Mouse (Mus musculus) urinary bladder, postnatal 25 days (tissue): Measurements from ENCODE around the gene Dexi.

Experiments
- DNase-seq: peaks from one replicate; pipeline ENCODE4 v3.0.0; 2022; ENCODE audit warnings: low spot score

Dexi gene

DNA sequence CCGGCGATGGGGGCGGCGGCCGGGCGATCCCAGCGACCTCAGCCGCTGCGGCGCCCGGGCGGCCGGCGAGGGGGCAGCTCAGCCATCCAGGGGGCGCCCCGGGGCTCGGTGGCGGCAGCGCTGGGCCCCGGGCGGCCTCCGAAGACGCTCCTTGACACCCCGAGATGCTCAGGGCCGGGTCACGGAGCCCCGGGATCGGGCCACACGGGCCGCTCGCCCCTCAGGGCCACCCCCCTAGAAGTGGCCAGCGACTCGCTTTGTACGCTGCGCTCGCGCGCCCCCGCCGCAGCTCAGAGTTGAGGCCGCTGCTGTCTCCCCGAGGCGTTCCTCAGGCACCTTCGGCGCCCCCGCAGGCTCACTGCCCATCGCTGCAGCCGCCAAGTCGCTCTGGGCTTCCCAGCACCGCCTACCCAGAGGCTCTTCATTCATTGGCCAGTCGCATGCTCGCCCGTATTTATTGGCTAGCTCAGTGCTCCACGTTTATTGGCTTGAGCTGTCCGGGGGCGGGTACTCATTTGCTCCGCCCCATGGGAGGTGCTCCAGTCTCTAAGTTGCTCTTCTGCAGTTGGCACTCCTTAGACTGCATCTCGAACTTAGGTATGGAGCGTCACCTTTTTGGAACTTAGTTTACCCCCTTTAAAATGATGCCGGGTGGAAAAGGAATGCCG, at the start of gene Dexi:
TSS of gene Dexi (minus strand) at position 357 of the 668 bp plus-strand sequence.
- peak; percentile 81 for DNase-seq

DNA sequence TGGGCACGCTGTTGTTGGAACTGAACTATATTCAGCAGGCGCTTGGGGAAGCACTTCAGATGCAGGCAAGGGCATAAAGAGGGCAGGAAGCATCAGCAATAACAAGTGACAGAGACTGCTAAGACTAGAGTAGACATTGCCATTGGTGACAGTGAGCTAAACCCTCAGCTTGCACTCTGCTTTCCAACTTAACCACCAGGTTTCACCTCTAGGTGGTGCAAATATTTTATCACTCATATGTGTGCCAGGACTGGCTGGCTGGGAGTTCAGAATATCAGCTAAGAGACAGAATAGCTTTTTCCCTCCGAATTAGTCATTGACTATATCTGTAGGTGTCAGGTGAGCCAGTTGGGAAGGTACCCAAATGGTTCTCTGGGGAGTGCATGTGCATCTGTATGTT, 43.7 kb upstream of the Dexi start:
- DNase-seq: no peak

DNA sequence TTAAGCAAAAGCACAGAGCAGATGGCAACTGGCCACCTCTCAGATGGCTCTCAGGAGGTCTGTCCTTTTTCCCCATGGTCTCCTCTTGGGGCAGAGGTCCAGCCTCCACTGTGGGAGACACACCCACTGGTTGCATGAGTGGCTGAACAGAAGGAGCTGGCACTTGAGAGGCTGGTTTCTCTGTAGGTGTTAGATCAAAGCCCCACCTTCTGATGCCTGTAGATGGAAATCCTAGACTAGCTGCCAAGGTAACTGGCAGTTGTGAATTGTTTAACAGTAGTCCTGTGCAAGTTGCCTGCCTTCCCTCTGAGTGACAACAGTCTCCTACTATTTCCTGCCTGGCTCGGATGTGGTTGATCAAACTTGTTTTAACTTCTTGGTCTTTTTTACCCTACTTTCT, 42.3 kb upstream of the Dexi start:
- no peak for DNase-seq

DNA sequence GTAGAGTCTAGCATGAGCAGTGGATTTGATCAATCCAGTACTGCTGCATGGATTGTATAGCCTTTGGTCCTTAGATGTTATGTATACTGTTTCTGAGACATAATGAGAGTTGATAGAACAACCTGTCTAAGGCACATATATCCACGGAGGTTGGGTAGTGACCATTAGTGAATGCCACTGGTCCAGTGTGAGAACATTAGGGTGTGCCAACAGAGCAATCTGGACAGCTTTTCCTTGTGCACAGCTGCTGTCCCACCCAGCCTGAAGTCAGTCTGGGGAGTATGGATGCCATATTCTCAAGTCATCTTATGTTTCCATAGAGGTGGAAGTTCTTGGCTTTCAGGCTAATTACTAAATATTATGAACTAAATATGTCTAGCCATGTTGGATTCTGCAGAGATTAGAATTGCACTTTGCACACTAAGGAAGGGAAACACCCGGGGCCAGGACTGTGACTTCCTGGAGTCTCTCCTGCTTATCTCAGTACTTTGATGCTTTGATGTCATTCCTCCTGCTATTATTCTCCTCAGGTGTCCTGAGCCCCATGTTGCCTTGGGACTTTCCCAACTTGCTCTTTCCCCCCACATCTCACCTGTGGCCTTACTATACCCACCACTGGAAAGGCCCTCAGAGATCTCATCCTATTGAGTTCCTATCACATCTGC, 38.5 kb upstream of the Dexi start:
- no peak for DNase-seq

DNA sequence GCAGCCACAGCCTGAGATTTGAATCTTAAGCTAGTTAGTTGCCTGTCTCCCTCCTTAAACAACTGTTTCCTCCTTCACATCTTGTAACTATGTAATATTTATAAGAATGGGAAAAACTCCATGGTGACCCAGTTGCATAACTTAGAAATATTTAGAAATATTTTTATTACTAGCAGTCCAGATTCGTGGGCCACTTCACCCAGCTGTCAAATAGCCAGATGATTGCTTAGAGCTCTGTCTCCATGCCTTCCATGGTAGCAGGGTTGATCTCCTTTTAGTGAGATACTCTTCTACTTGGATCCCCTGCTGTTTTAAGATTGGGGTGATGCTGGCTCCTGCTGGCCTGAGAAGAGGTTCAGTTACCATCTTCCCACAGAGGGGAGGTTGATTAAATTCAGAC, 35.5 kb upstream of the Dexi start:
- no peak for DNase-seq

DNA sequence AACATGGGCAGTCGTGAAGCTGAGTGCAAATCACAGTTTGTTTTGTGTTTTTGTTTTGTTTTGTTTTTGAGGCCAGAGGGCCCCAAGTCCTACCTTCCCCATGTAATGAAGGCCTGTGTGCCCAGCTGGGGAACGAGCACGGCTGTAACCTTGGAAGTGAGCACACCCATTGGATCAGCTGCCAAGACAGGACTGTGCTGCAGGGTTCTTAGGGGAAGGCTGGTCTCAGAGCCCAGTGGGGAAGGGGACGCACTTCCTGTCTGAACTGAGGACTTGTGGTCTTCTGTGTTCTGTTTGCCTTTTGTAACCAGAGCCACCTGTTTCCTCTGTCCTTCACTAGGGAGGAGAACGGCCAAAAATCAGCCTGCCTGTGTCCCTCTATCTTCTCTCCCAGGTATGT, 34.7 kb upstream of the Dexi start:
- DNase-seq: no peak

DNA sequence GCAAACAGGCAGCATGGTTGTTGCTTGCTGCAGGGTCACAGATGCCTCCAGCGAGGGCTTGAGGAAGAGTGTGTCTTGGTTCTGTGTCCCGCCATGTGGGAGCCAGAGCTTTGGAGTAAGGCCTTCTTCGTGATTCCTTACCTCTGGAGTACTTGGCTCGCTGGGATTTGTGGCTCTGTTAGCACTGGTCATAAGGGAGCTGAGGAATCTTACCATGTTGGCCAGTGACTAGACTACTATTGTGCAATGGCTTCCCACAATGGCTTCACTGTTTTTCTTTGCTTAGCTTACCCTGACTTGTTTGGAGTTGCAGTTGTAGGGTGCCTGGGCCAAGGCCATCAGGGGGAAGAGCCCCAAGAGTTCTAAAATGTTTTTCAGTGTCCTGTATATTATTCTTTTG, 33.1 kb upstream of the Dexi start:
- no peak for DNase-seq

DNA sequence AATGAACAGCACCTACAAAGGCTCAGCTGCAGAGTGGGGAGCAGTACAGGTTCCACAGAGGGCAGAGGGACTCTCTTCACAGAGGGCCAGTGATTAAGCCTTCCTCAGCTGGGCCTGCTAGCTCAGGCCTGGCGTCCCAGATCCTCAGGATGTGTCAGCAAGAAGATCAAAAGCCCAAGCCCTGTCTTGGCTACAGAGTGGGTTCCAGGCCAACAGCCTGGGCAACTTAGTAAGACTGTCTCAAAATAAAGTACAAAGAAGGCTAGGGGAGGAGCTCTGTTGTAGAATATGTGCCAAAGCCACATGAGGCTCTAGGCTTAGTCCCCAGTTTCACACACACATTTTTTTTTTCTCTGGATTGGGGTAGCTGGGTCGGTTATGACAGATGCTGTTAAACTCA, 32.1 kb upstream of the Dexi start:
- no peak for DNase-seq

DNA sequence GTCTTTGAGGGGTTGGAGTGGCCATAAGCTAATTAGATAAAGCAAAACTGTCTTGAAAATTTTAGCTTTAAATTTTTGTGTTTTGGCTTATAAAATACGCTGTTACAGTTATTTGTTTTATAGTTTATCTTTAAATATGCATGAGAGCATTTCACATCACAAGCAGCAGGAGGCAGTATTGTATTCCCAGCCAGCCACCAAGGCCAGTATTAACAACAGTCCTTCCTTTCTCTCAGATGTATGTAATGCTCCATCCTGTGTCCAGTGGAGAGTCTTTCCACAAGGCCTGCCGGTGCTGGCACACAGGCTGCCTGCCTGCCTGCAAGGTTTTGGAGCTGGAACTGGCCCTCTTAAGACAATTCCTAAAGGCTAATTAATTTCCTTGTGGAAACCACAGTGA, 29.0 kb upstream of the Dexi start:
- no peak for DNase-seq

DNA sequence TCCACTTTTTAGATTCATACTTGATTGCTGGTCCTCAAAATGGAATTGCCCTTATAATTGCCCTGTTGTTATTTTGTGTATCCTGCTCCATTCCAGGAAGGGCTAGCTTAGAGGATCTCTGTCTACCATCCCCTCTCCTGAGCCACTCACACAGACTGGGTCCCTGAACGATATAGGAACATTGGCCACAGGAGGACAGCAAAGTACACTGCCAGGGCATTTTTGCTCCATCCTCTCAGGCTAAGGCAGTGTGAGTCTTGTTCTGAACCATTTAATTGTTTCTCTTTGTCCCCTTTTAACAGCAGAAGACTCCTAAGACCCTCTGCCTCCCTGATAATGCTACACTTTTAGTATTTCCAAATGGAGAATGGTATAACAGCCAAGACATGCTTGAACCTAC, 27.9 kb upstream of the Dexi start:
- DNase-seq: peak; percentile 48

DNA sequence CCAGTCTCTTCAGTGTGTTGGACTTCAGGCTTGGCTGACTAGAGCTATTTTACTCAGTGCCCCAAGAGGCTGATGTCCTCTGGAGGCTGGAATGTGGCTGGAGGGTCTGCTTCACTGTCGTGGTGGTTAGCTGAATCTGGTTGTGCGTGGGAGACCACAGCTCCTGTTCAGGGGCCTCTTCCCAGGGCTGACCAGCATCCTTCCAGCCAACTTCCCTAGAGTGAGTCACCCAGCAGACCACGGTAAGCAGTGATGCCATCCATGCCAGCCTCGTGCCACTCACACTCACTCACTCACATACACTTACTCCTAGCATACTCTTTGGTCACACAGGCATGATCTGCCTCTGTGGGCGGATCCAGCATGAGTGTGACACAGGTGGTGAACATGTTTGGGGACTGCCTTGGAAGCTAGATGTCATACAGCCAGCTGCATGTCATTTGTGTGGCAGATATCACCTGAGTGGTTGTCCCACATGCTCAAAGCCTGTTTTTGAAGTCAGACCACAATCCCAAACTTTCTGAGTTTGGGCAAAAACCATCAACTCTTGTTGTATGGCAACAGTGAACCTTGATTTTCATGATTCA, 27.0 kb upstream of the Dexi start:
- DNase-seq: no peak

DNA sequence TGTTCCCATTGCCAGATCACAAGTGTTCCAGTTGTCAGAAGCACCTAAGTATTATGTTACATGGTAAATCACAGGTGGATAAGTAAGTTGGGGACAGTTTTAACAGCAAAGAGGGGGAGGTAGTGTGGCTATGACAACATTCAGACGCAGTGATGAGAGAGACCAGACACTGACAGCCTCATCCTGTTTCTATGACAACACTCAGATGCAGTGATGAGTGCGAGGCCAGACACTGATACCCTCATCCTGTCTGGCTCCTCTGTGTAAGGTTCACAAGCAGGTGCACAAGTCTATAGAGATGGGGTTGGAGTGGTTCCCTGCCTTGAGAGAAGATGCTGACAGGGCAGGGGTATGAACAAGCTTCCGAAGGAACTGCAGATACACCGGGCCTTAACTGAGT, 24.3 kb upstream of the Dexi start:
- no peak for DNase-seq

DNA sequence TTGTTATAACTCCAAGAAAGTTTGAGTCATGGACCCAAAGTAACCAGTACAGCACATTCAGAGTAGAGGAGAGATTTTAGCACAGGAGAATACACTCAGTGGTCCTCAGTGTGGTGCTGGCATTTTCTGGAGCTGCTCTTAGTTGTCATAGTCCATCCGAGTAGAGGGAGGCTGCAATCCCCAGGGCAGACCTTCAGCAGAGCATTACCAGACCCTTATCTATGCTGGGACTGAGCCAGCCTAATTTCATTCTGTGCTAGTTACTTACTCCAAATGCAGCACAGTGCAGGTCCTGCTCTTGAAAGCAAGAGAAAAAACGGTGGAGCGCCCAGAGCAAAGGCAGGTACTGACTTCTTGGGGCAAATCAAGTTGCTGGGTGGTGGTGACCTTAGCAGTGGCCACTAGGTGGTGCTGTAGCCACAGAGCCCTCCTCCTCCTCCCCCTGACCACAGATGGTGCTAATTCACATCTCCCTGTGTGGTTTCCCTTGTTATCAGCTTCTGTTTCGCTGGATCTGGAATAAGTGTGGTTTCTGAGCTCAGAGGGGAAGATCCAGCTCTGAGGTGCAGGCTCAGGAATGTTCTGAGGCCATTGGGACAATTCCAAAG, 22.5 kb upstream of the Dexi start:
- peak; percentile 65 for DNase-seq

DNA sequence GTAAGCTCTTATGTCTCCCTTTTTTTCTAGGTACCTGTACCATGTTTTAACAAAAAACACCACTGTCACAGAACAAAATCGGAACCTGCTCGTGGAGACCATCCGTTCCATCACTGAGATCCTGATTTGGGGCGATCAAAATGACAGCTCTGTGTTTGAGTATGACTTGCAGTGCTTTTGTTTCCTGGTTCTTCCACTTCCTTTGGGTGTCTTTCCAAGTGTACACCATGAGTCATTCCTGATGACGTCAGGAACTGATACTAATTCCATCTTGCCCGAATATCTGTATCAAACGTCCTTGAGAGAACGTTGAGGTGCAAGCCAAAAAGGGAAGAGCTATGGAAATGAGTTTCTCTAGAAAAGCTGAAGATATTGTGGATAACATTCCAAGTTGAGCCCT, 17.1 kb upstream of the Dexi start:
- no peak for DNase-seq

DNA sequence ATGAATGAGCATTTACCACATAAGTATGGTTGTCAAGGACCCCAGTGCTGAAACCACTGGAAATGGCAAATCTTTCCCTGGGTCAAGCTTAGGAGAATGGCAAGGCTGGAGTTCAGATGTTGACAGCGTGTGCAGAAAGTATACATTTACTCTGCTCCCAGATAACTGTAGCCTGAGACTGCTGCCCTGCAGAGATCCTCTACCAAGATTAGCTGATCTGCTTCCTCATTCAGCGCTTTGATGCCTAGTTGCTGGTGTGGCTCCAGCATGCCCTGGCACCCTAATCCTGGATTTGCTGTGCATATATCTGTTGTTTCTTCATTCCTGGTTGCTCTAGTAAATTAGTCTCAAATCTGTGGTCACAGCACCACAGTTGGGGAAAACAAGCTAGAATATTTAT, 11.0 kb upstream of the Dexi start:
- DNase-seq: no peak

DNA sequence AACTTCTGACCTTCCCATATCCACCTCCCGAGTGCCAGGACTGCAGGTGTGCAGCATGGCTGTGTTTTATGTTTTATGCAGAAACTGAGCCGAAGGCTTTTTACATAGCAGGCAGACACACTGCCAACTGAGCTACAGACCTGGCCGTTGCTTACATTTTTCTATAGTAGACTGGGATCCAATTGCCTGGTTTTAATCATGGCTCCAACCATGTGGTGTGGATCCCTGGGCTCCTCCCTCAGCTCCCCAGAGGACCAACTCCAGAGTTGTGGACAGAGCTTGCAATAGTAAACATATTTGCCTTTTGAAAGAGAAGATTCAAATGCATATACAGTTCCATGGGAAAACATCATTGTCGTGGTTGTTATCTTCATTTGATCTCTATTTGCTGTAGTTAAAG, 8.7 kb upstream of the Dexi start:
- no peak for DNase-seq

DNA sequence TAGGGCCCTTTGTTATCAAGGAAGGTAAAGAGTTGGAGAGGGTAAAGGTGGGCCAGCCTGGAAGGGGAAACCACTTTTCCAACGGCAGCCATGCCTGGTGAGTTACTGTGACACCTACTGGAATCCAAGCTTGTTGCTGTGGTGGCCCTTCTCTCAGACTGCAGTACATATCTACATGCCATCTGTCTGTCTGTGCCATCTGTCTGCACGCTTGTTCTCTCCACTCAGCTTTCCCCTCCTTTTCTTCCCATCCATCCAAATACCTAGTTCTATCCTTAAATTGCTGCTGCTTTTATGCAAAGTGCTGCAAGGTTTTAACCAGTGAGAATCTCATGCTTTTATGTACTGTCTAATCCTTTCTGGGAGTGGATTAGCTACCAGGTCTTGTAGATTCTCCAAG, 6.7 kb upstream of the Dexi start:
- no peak for DNase-seq

DNA sequence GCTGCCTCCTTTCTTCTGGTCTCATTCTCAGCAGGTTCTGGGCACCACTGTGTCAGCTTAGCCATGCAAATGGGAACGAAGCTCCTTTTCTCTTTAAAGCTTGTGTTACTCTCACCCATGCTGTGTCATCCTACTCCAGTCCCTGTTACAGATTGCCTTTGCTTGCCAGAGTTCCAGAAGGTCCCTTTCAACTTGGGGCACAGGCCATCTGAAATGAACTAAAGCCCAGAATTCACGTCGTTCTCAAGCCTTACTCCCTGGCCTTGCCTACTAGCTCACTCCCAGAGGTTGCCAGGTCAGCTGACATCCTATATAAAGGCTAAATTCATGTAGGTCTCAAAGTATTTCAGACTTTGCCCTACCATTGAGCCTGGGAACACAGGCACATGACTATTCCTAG, 6.1 kb upstream of the Dexi start:
- no peak for DNase-seq

DNA sequence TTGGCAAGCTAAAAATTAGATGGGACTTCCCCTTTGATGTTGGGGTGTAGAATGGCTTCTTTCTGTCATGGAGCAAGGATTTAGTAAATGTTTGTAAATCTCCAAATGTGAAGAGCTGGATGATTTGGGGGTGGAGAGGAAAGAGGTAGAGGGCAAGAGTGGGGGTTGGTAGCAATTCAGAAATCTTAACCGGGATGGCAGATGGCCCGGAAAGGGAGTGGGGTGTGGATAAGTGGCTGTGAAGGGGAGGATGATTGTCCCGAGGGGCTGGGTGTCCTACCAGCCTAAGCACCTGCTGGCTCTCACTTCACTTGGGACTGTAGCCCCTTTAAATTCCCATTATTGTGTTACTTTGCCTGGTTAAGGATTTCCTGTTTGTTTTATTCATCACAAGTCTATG, 4.0 kb upstream of the Dexi start:
- DNase-seq: no peak

DNA sequence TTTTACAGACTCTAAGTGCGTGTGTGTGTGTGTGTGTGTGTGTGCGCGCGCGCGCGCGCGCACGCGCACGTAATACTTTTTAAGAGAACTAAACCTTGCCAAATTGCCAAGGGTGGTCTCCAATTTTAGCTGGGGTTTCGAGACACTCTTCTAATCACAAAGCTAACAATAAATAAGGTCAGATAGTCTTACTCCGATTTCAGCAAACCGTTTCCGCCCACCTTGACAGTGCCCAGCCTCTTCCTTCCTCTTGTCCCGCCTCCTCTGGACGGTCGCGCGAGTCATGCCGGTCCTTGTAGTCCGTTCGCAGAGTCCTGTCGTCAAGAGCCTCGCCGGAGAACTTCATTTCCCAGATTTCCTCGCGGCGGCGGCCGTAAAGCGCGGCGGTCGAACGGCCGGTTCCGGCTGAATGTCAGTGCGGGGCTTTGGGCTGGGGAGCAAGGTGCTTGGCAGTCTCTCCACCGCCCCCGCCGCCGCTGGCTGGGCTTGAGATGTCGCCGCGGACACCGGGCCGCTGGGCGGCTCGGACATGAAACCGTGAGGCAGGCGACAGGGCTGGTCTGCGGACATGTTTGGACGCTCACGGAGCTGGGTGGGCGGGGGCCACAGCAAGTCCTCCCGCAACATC, 2.3 kb upstream of the Dexi start, which contains the start of gene Clec16a:
TSS of gene Clec16a (plus strand) at position 345 of the 628 bp plus-strand sequence.
- peak; percentile 92 for DNase-seq

DNA sequence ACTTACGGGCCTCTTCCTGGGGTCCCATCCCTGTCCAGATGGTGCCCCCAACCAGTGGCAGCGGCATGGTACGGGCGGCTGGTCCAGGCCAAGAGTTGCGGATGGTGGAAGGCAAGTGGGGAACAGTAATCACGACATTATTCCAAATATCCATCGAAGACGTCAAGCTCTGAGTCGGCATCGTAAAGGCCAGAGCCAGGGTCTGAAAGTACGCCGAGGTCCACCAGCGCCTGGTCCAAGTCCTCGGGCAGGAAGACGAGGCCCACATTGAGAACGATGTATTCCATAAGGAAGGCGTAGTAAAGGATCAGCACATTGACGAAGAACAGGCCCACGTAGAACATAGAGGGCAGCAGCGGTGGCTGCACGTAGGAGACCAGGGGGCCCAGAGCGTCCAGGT, 588 bp downstream of the Dexi start:
- peak; percentile 15 for DNase-seq

DNA sequence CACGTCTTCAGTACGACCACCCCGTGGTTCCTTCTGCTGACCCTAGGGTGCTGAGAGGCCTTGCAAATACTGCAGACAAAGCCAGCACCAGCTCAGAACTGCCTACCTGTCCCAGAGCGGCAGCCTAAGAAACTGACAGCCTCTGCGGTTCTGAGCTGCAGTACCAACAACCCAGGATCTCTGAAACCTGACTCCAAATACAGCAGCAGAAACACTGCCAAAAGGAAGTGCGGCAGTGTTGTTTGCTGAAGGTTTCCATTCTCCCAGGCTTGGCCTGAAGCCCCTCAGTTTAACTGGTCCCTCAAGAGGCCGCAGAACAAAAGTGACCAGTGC, 1.3 kb downstream of the Dexi start:
- peak; percentile 11 for DNase-seq
